Mouse (Mus musculus) cortical plate, adult 2 months (tissue): ENCODE measurements around the gene Slc28a1.

Experiments
- CTCF ChIP-seq: fragments of 200-500 bp; IDR thresholded peaks from 2 replicates; pipeline ENCODE4 v1.5.1; 2011; ENCODE audit warnings: mild to moderate bottlenecking, control low read depth, low read length; ENCODE audit not compliant: insufficient read depth; ENCODE audit errors: extremely low read depth
- POLR2A ChIP-seq: fragments of 200-500 bp; IDR thresholded peaks from 2 replicates; pipeline ENCODE4 v1.6.1; 2011; ENCODE audit warnings: mild to moderate bottlenecking, low read length, control low read depth; ENCODE audit not compliant: insufficient read depth; ENCODE audit errors: extremely low read depth

DNA sequence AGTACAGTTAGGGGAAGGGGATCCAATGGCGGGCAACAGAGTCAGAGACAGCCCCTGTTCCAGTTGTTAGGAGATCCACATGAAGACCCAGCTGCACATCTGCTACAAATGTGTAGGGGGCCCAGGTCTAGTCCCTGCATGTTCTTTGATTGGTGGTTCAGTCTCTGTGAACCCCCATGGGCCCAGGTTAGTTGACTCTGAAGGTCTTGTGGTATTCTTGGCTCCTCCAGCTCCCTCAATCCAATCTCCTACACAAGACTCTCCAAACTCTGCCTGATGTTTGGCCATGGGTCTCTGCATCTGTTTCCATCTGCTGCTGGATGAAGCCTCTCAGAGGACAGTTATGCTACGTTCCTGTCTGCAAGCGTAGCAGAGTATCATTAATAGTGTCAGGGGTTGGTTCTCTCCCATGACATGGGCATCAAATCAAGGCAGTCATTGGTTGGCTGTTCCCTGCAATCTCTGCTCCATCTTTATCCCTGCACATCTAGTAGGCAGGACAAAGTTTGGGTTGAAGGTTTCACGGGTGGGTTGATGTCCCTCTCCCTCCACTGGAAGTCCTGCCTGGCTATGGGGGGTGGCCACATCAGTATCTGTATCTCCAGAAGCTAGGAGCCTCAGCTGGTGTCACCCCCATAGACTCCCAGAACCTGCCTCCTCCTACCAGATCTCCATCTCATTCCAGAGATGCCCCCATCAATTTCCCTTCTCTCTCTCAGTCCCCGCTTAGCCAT, 25.2 kb downstream of the Slc28a1 start:
- TF ChIP-seq POLR2A, result no peak
- TF ChIP-seq CTCF, result no peak
